Mouse (Mus musculus) heart, embryonic 16.5 days (tissue): ENCODE data around the gene Tbc1d2. TPM values are rescaled to one million over a fixed set of nuclear protein-coding genes. Genes with fewer than 3 reads are reported as not detected.

Source experiments
- ATAC-seq: fragments of 200-750 bp; cut with Nextera tagmentation; replicated peaks from 2 replicates; pipeline ENCODE4 v1.8.0; 2017; ENCODE audit warnings: moderate number of reproducible peaks; ENCODE audit not compliant: insufficient read depth, low FRiP score; ENCODE audit errors: extremely low read depth
- H3K27ac ChIP-seq: fragments of 300-500 bp; sonication (generic); 2 replicates; pipeline ENCODE4 v1.5.1; 2014; ENCODE audit warnings: mild to moderate bottlenecking, low read length, control low read depth, moderate library complexity
- H3K27me3 ChIP-seq: fragments of 300-500 bp; sonication (generic); 2 replicates; pipeline ENCODE4 v1.6.1; 2014; ENCODE audit warnings: low read length, mixed read lengths; ENCODE audit not compliant: control insufficient read depth, insufficient read depth
- H3K36me3 ChIP-seq: fragments of 300-500 bp; sonication (generic); 2 replicates; pipeline ENCODE4 v1.6.1; 2014; ENCODE audit not compliant: control insufficient read depth, insufficient read depth
- H3K4me1 ChIP-seq: fragments of 300-500 bp; sonication (generic); 2 replicates; pipeline ENCODE4 v1.6.1; 2014; ENCODE audit warnings: low read length, mixed read lengths; ENCODE audit not compliant: control insufficient read depth, insufficient read depth
- H3K4me2 ChIP-seq: fragments of 300-500 bp; sonication (generic); 2 replicates; pipeline ENCODE4 v1.6.1; 2014; ENCODE audit warnings: low read depth, mild to moderate bottlenecking, control low read depth, low read length
- H3K4me3 ChIP-seq: fragments of 300-500 bp; sonication (generic); 2 replicates; pipeline ENCODE4 v1.5.1; 2014; ENCODE audit warnings: mild to moderate bottlenecking, control low read depth, low read length
- H3K9ac ChIP-seq: fragments of 300-500 bp; sonication (generic); 2 replicates; pipeline ENCODE4 v1.6.1; 2014; ENCODE audit warnings: low read length, control low read depth
- H3K9me3 ChIP-seq: fragments of 300-500 bp; sonication (generic); replicated peaks from 2 replicates; pipeline ENCODE4 v1.6.1; 2016; ENCODE audit warnings: low read length; ENCODE audit not compliant: control insufficient read depth
- WGBS: fragments of 180-500 bp; shearing (Covaris S2); extraction: QIAGEN DNeasy Blood & Tissue Kit; methylation state at CpG from one replicate; pipeline ENCODE4 v1.1.7; 2014; 5-methylcytosine and 5-hydroxymethylcytosine counted together
- polyA plus RNA-seq: library from polyadenylated mRNA; unstranded; fragments of >200 nt; fragmentation: Nextera tagmentation; extraction: Ambion mirVana; gene quantifications from 2 replicates; pipeline ENCODE4 v1.2.1, GENCODE M21; 2015

Tbc1d2 gene
- polyA plus RNA-seq, 1 experiment from 2014 or later = 0.80 TPM

DNA sequence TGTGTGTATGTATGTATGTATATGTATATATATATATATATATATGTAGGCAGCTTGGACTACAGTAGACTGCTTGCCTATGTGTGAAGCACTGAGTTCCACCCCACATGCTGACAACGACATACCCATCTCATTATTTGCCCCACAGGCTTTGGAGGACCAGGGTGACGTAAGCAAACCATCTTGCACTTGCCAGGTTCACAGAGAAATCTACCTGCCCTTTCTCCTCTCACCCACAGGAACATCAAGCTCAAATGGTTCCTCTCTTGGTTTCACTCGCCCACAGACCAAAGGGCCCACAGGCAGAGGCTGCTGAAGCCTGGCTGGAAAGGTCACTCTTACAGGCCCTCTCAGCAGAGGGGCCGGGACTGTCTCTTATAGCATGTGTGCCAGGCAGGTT is 77.4 kb downstream of the Tbc1d2 start:
- Histone ChIP-seq H3K36me3 (no peaks in the 10 kb centered on the region), H3K4me3 (no peak overlapping the region), H3K27me3 (no peaks in the 10 kb centered on the region), H3K4me2 (no peak overlapping the region), H3K9ac (no peak overlapping the region), H3K27ac (no peak overlapping the region), H3K4me1 (no peaks in the 10 kb centered on the region), H3K9me3 (no peaks in the 10 kb centered on the region)
- 80% methylated on average over 4 of the region's 4 CpGs for whole genome bisulfite sequencing
- ATAC-seq = no peak

DNA sequence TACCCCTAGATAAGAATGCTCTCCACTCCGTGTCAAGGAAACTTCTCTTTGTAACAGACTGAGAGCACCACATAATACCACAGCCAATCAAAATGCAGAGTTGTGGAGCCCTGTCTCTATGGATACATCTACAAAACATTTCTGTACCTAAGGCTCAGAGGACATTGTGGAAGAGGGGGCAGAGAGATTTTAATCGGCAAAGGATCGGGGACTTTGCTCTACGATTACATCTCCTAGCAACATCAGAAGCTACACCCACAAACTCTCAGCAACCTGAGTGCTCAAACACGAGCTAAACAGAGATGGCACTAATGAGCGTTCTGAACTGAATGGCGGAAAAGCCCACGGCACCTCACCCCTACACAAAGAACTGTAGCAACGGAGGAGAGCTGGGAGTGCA is 78.3 kb downstream of the Tbc1d2 start:
- no peaks in the 10 kb centered on the region for H3K4me1 ChIP-seq

DNA sequence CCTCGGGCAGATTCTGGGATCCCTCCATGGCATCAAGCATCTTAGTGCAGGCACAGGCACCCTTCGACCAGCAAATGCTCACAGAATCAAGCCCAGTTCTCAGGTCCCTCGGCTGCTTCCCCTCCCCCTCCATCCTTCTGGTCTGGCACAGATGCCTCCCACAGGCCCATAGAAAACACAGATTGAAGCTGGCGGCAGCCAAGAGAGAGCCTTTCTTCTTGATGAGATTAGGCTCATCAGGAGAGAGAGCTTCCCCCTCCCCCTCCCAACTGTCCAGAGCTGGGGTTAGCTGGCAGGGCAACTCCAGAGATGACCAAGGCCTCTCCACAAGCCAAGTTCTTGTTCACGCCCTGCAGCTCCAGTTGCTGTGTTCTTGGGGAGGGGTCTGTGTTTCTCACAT is 80.3 kb downstream of the Tbc1d2 start:
- ATAC-seq = no peak
- no peak overlapping the region for H3K27ac ChIP-seq
- no peaks in the 10 kb centered on the region for H3K36me3 ChIP-seq
- no peaks in the 10 kb centered on the region for H3K27me3 ChIP-seq
- no peak overlapping the region for H3K9ac ChIP-seq
- no peaks in the 10 kb centered on the region for H3K9me3 ChIP-seq
- no peaks in the 10 kb centered on the region for H3K4me1 ChIP-seq
- H3K4me2 ChIP-seq = no peak overlapping the region
- WGBS = 37% methylated on average over 5 of the region's 5 CpGs
- H3K4me3 ChIP-seq = no peak overlapping the region

More for the DNA sequence above, 78.3 kb downstream of the Tbc1d2 start:
- H3K4me3 ChIP-seq = no peak overlapping the region
- no peaks in the 10 kb centered on the region for H3K36me3 ChIP-seq
- H3K9me3 ChIP-seq = no peaks in the 10 kb centered on the region
- no peak overlapping the region for H3K4me2 ChIP-seq
- no peak overlapping the region for H3K9ac ChIP-seq
- WGBS = 86% methylated on average over 9 of the region's 9 CpGs
- ATAC-seq = no peak
- H3K27ac ChIP-seq = no peak overlapping the region
- H3K27me3 ChIP-seq = no peaks in the 10 kb centered on the region

DNA sequence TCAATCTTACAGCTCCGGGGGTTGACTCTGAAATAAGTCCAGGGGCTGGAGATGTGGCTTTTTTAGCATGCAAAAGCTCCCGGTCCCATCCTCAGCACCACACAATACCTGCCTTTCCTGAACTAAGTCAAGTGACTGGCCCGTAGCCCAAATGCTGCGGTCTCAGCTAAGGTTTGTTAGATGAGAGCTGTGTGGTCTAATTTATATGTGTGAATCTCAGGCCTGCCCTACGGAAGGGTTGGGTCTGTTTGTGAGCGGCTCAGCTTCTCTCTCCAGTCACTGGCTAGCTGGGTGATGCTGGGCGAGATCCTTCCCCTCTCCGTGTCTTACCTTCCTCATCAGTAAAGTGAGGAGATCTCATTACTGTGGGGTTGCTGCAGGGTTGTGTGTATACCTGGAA is 81.8 kb downstream of the Tbc1d2 start:
- H3K4me1 ChIP-seq = no peaks in the 10 kb centered on the region
- WGBS = 86% methylated on average over 8 of the region's 8 CpGs

DNA sequence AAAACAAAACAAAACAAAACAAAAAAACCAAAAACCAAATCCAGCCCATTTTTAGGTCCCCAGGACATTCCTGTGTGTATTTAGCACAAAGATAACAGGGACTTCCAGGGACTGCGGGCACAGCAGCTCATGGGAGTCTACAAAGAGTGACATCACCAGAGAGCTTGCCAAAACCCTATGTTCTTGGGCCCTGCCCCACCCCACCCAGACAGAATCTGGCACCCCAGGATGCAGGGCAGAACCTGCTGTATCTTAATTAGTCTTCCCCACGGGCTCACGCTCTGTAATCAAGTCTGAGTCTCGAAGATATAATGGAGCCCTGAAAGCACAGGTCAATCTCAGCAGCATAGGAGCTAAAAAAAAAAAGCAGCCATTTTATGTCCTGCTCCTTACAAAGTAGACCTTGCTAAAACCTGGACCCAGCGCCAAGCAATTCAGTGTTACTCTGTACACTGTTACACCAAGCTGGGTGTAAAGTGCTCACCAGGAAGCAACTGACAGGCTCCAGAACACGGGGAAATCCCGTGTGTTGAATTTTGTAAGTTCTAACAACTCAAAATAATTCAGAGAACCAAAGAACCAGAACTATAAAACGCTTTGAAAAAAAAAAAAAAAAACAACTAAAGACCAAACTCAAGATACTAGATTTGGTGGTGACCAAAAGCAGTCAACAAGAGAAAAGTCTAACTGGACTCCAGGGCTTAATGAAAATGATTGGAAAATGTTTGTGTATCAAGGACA is 82.9 kb downstream of the Tbc1d2 start:
- no peaks in the 10 kb centered on the region for H3K36me3 ChIP-seq
- H3K4me2 ChIP-seq = no peak overlapping the region
- no peak for ATAC-seq
- H3K27ac ChIP-seq = no peak overlapping the region
- H3K9ac ChIP-seq = no peak overlapping the region
- no peak overlapping the region for H3K4me3 ChIP-seq
- H3K9me3 ChIP-seq = no peaks in the 10 kb centered on the region
- H3K4me1 ChIP-seq = no peaks in the 10 kb centered on the region
- 61% methylated on average over 8 of the region's 8 CpGs for WGBS
- no peaks in the 10 kb centered on the region for H3K27me3 ChIP-seq

More for the DNA sequence above, 81.8 kb downstream of the Tbc1d2 start:
- no peak for ATAC-seq
- H3K4me3 ChIP-seq = no peak overlapping the region
- no peaks in the 10 kb centered on the region for H3K36me3 ChIP-seq
- H3K4me2 ChIP-seq = no peak overlapping the region
- no peaks in the 10 kb centered on the region for H3K9me3 ChIP-seq
- H3K9ac ChIP-seq = no peak overlapping the region
- H3K27ac ChIP-seq = no peak overlapping the region
- H3K27me3 ChIP-seq = no peaks in the 10 kb centered on the region

DNA sequence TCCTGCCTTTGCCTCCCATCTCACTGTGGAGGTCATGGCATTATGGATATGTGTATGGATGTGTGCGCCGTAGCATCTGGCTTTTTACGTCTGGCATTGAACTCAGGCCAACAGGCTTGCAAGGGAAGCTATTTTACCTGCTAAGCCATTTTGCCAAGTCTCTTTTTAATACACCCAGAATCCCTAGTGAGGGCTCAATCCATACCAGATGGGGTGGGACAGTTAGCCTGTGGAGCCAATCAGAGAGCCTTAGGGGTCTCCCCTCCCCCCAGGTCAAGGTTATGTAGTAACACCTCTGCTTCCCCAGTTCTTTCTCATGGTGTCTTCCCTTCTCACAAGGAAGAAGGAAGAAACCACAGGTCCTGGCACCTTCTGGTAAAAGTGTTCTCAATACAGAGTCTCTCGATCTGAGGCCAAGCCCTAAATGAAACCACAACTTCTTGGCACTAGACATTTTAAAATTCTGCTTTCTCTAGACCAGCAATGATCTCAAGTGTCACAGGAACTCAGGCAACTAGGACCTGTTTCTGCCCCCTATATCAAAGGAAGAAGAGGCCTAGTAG is 84.5 kb downstream of the Tbc1d2 start:
- H3K4me1 ChIP-seq = no peaks in the 10 kb centered on the region
- H3K9ac ChIP-seq = no peak overlapping the region
- no peaks in the 10 kb centered on the region for H3K27me3 ChIP-seq
- no peak overlapping the region for H3K27ac ChIP-seq
- ATAC-seq = no peak
- no peaks in the 10 kb centered on the region for H3K9me3 ChIP-seq
- no peak overlapping the region for H3K4me2 ChIP-seq
- 86% methylated on average over 4 of the region's 4 CpGs for WGBS
- no peak overlapping the region for H3K4me3 ChIP-seq
- no peaks in the 10 kb centered on the region for H3K36me3 ChIP-seq

DNA sequence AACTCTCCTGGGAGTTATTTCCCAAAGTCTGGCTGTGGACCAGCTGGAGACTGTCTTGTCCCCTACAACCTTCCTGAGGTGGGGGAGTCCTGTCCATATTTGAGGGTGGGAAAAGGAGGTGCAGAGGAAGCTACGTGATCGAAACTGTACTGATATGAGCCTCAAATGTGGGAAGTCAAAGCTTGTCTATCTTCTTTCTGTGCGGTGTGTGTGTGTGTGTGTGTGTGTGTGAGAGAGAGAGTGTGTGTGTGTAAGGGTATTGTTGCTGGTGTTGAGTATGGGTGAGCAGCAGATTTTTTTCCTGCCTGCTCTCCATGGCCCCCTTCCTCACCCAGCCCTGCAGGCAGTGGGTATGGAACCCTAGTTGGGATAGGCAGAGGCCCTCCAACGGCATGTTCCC is 85.8 kb downstream of the Tbc1d2 start:
- Histone ChIP-seq H3K36me3 (no peaks in the 10 kb centered on the region), H3K4me1 (no peaks in the 10 kb centered on the region), H3K9ac (no peak overlapping the region), H3K9me3 (no peaks in the 10 kb centered on the region), H3K27ac (no peak overlapping the region; the same call in 1 of the 2 replicates), H3K27me3 (no peaks in the 10 kb centered on the region; the same call in 1 of the 2 replicates), H3K4me3 (no peak overlapping the region), H3K4me2 (no peak overlapping the region)
- WGBS = 75% methylated on average over 4 of the region's 4 CpGs
- ATAC-seq = no peak

DNA sequence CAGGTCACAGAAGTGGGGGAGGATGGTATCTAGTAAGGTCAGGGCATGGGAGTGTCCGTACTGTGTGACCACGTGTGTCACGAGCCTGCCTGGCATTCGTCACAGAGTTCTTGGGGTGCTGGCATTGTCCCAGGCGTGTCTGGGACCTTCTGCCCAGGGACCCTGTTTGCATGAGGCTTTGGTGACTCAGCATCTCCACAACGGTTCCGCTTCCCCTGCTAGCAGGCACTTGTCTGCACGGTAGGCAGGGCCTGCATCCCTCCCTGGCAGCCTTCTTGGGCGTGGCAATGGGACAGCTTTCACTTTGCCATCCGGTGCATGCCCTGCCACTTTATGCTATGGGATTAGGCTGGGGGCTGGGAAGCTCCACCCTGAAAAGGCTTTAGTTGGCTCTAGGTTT is 86.2 kb downstream of the Tbc1d2 start:
- Histone ChIP-seq H3K4me1 (no peaks in the 10 kb centered on the region), H3K9me3 (no peaks in the 10 kb centered on the region), H3K4me2 (no peak overlapping the region), H3K36me3 (no peaks in the 10 kb centered on the region), H3K27me3 (no peaks in the 10 kb centered on the region; the same call in 1 of the 2 replicates), H3K9ac (no peak overlapping the region), H3K27ac (no peak overlapping the region), H3K4me3 (no peak overlapping the region)
- 47% methylated on average over 10 of the region's 10 CpGs for WGBS
- ATAC-seq = 0 out of 2 replicates have a peak, but pooled peaks have one; percentile 39

DNA sequence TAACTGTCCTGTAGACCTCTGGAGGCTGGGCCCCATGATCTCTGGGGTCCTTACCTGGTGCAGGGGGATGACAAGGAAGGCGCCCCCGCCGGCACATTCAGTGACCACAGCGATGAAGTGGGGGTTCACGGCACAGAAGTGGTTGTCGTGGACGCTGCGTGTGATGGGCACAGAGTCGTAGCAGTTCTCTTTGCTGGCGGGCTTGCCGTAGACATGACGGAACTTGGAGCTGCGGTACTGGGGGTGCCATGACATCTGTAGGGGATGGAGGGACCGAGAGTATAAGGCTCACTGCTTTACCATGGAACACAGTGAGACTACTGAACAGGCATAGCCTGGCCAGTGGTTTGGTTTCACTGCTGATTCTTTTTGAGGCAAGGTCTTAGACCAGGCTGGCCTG is 87.2 kb downstream of the Tbc1d2 start:
- 91% methylated on average over 14 of the region's 14 CpGs for WGBS
- no peak for ATAC-seq

More for the DNA sequence above, 87.2 kb downstream of the Tbc1d2 start:
- Histone ChIP-seq H3K4me2 (no peak overlapping the region), H3K36me3 (no peaks in the 10 kb centered on the region), H3K27me3 (no peaks in the 10 kb centered on the region; the same call in 1 of the 2 replicates), H3K9me3 (no peaks in the 10 kb centered on the region), H3K4me1 (no peaks in the 10 kb centered on the region), H3K4me3 (no peak overlapping the region), H3K9ac (no peak overlapping the region), H3K27ac (no peak overlapping the region)
